Mouse (Mus musculus): ENCODE results near the gene Nos2. TPM values are rescaled to one million over a fixed set of nuclear protein-coding genes. Genes with fewer than 3 reads are reported as not detected.

The Nos2 gene
- total RNA-seq, 2 experiments from 2014 or later = 0.07 to 0.41 TPM

DNA sequence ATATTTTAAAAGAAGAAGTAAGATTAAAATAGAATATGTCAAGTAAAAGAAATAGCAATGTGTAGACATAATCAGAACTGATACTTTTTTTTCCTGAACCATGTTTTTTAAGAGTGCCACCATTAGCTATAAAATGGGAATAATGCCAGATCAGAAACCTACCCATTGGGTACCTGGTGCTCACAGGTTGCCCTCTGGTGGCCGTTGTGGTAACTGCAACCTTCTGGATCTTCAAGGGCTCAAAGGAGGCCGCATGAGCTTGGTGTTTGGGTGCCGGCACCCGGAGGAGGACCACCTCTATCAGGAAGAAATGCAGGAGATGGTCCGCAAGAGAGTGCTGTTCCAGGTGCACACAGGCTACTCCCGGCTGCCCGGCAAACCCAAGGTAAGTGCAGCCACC, 35.7 kb downstream of the Nos2 start:
- peak; percentile 62 to 94 for DNase-seq (ENCODE audit: low spot score in 2 of 2)

DNA sequence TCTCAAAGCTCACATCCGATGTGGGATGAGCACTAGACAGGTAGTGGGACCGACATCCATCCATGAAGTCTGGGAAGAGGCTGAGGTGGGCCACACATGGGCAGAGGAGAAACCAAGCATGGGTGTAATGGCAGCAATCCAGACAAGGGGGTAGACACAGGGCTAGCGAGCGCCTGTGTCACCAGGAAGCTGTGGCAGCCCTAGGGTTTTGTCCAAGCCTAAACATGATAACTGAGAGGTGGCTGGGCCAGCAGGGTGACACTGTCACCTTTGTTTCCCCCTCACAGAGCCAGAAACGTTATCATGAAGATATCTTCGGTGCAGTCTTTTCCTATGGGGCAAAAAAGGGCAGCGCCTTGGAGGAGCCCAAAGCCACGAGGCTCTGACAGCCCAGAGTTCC, 38.8 kb downstream of the Nos2 start:
- DNase-seq (ENCODE audit: low spot score in 2 of 2) = no peak

DNA sequence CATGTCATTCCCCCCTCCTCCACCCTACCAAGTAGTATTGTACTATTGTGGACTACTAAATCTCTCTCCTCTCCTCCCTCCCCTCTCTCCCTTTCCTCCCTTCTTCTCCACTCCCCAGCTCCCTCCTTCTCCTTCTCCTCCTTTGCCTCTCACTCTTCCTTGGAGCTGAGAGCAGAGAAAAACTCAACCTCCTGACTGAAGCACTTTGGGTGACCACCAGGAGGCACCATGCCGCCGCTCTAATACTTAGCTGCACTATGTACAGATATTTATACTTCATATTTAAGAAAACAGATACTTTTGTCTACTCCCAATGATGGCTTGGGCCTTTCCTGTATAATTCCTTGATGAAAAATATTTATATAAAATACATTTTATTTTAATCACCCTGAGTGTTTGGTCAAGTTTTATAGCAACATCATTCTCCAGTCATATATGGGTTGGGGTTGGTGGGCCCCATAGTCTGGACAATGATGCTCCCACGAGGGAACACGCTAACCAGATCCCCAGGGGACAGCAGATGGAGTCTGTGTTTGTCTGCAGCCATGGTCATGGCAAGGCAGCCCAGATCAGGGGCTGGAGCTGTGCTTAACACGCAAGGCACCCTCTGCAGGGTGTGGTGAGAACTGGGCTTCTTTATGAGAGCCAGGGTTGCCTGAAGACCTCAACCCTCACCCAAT, 39.4 kb downstream of the Nos2 start:
- peak in 1 of 2 experiments; percentile 39 for DNase-seq (ENCODE audit: low spot score in 2 of 2)

DNA sequence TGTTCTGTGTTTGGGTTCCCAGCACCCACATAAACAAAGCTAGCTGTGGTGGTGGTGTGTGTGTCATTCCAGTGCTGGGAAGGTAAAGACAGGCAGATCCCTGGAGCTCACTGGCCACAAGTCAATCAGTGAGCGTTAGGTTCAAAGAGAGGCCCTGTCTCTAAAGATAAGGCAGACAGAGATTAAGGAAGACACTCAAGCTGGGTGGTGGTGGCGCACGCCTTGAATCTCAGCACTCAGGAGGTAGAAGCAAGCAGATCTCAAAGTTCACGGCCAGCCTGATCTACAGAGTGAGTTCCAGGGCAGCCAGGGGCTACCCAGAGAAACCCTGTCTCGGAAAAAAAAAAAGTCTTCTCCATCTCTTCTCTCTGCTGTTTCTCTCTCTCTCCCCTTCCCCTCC, 40.6 kb downstream of the Nos2 start:
- no peak for DNase-seq (ENCODE audit: low spot score in 2 of 2)

DNA sequence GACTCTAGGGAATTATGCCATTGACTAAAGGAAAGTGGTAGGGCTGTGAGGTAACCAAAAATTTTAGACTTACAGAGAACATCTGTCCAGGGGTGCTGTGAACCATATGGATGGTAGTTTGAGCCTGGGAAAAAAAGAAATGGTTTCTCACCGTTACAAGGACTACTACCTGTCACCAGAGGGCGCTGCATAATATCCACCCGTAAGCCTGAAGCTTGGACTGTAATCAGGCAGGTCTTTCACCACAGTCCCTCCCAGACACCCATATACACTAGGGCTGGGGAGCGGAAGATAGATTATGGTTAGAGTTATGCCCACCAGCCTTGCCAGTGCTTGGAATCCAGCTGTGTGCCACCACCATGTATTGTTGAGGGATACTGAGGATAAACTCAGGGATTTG, 46.8 kb downstream of the Nos2 start:
- DNase-seq (ENCODE audit: low spot score in 2 of 2) = peak; percentile 17 to 71

DNA sequence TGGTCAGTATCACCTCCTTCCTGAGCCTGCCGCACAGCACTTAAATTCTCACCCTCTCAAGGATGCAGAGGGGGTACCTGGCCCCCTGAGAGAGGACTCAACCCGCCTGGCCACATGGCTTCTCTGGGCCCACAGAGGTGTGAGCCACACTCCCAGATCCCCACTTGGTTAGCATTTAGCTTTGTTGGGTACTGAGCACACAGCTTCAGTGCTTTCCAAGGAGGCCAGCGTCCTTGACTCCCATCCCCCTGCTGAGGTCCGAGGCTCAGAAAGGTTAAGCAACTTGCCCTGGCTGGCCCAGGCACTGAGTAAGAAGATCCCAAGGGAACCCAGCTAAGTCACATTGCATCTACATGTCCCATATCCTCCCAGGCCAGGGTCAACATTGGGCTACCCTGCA, 47.5 kb downstream of the Nos2 start:
- no peak for DNase-seq (ENCODE audit: low spot score in 2 of 2)

DNA sequence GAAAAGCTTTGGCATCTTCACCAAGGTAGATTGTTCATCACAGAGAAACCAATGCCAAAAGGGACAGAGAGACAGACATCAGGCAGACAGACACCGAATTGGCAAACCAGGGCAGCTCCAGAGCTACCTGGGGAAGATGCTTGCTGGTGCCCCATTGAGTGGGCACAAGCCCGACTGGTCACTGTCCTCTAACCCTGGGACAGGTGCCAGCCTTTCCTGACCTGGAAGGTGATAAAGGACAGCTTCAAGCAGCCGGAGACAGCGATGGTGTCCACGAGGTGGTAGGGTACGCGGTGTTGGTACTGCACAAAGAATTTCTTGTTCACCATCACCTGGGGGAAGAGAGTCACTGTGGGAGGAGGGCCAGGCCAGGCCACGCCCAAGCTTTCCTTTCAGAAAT, 50.5 kb downstream of the Nos2 start:
- no peak for DNase-seq (ENCODE audit: low spot score in 2 of 2)

DNA sequence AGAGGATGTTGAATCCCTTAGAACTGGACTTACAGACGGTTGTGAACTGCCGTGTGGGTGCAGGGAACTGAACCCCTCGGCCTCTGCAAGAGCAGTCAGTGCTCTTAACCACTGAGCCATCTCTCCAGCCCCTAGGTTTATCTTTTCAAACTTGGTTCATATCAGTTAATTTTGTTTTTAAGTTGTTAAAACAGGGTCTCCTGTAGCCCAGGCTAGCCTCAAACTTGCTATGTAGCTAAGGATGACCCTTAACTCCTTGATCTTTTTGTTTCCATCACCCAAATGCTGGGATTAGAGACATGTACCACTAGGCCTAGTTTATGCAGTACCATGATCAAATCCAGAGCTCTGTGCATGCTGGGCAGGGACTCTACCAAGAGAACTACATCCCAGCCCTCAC, 51.2 kb downstream of the Nos2 start:
- no peak for DNase-seq (ENCODE audit: low spot score in 2 of 2)

DNA sequence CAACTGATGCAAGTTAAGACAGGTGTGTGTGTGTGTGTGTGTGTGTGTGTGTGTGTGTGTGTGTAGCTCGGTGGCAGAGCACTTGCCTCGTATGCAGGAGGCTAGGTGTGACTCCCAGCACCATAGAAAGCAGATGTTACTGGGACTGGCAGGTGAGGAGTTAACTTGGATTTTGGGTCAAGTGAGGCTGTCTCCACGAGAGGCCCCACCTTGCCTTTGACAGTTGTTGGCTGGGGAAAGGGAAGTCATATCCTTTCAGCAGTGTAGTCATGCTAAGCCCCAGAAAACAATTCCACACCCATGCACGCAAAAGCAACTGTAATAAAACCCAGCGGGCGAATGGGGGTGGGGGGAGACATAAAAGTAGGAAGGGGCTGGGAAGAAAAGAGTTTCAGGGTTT, 51.7 kb downstream of the Nos2 start:
- DNase-seq (ENCODE audit: low spot score in 2 of 2) = no peak

DNA sequence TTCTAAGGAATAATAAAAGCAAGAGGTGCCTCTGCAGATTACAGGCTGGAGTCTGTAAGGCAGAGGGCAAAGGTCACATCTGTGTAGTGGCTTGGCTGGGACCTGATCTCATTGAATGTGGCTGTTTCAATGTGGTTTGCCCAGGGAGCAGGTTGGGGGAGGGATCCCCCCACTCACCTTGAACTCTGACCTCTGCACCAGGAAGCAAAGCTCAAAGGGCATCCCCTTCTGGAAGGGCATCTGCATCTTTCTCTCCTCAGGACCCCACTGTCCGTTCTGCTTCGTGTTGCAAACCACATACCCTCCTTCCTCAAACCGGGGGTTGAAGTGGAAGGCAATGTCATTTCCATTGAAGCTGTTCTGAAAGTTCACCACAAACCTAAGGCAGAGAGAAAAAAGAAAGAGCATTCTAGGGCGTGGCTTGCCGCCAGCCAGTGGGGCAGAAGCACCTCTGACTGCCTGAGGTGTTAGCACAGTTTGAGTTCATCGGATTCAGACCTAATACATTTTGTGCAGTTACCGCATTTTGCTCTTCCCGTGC, 52.3 kb downstream of the Nos2 start:
- DNase-seq (ENCODE audit: low spot score in 2 of 2) = no peak

DNA sequence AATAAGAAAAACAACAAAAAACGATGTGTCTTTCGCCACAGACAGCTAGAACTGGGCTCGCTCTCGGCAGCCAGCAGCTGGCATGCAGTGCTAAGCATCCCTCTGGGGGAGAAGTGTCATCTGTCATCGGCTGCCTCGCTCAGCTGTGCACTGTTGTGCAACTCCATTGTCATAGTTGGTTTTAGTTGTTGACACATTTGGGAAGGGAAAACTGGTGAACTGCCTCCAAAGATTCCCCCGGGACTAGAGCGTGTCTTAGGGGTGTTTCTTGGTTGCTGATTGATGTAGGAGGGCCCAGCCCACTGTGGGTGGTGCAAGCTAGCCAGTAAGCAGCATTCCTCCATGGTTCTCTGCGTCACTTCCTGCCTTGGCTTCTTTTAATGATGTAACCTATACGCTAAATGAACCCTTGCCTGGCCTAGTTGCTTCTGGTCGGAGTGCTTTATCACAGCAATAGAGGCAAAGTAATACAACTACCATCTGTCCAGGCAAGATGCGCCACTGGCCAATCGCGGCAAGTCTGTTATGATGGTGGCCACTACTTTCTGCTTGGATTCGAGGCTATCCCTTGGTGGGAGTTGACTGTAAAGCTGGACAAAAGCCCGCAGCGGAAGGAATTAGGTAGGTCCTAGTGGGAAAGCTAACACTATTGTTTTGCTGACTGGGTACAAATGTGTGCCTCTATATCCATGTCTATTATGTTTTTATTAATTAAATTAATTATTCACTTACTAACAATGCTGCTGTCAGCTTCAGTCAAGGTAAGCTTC, 53.0 kb downstream of the Nos2 start:
- peak; percentile 41 to 71 for DNase-seq (ENCODE audit: low spot score in 2 of 2)

DNA sequence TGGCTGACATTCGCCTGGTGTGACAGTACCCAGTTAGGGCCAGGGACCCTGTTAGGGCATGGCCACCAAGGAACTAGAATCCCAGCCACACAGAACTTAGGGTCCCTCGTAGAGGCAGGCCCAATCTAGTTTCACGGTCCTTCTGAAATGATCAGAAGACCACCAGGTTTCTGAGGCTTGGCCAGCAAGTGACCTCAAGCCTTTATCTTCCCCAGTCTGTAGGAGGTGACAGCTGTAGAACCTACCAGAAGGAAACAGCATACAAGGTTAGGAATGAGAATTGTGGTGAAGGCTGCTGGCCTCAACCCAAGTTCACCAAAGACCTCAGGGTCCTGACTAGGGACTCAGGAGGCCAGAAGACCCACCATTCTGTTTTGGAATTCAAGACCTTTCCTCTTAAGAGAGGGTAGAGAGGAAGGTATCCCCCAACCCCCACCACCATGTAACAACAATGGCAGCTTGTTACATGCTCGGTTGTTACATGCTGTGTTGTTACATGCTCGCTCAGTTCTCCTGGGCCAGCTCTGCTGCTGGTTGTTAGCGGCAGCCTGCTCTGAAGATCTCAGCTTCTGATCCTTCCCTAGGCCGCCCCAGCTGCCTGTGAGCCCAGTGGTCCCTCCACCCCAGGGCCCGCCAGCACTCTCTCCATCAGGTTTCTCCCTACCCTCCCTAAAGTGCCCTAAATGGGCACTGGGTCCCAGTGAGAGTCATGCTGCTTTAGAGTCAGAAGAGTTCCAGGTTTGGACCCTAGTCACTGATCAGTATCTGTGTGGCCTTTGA, 56.3 kb downstream of the Nos2 start:
- DNase-seq (ENCODE audit: low spot score in 2 of 2) = no peak

DNA sequence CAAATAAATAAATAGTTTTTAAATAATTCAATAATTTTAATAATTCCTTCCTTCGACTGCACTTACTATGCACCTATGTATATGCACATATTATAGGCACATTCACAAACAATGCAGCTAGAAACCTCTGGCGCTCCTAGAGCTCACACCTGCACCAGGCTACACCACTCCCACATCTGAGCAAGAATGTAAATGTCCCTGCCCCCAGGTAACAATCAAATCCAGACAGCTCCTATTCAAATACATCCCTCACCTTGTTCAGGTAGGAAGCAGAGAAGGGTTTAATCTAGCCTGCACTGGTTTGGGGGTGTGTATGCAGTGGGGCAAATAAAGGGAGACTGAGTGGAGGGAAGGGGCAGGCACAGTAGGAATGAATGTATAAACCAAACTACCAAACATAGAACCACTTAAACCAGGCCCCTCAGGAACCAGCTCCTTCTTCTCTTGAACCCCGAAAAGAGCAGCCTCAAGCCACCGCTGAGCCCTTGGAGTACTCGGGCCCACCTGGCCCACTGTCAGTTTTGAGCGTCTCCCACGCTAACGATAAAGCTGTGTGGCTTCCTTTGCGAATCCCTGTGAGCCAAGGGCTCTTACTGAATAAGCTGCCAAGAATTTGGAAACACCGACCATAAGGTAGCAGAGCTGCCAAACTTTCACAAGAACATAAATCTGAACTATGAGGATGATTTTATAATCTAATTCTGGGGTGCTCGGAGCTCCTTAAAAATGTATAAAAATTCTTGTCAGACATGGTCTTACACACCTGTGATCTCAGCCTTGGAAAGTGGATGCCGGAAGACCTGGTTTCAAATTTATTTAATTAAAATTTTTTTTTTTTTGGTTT, 57.8 kb downstream of the Nos2 start:
- peak in 1 of 2 experiments; percentile 23 for DNase-seq (ENCODE audit: low spot score in 2 of 2)

DNA sequence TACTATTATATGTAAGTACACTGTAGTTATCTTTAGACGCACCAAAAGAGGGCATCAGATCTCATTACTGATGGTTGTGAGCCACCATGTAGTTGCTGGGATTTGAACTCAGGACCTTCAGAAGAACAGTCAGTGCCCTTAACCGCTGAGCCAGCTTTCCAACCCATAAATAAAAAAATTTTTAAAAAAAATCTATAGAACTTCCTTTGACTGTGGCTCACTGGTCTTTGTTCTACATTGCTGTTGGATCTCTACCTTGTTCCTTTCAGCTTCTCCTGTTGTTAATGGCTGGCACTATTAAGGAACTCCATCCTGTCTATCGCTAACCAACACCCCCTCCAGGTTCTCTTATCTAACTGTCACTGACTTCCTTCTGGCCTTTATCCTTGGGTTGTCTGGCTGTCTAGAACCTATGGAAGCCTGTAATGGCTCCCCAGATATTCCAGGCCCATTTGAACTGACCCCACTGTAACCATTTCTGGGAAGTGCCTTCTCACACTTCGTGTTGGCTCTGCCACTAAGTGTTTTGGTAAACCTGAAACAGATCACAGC, 59.6 kb downstream of the Nos2 start:
- no peak for DNase-seq (ENCODE audit: low spot score in 2 of 2)

DNA sequence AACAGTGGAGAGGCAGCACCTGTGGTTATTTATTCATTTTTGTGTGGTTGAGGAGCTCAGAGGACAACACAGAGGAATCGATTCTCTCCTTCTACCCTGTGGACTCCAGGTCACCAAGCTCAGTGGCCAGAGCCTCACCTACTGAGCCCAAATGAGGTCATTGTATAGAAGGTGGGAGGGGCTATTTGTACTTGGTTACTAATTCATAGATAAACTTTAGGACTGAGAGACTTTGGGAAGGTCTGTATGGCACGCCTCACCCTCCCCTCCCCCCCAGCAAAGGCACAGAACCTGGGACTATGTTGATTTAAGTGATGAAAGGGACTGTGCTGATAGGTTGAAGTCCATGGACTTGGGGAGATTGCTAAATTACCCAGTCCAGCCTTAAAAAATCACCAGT, 61.5 kb downstream of the Nos2 start:
- no peak for DNase-seq (ENCODE audit: low spot score in 2 of 2)

DNA sequence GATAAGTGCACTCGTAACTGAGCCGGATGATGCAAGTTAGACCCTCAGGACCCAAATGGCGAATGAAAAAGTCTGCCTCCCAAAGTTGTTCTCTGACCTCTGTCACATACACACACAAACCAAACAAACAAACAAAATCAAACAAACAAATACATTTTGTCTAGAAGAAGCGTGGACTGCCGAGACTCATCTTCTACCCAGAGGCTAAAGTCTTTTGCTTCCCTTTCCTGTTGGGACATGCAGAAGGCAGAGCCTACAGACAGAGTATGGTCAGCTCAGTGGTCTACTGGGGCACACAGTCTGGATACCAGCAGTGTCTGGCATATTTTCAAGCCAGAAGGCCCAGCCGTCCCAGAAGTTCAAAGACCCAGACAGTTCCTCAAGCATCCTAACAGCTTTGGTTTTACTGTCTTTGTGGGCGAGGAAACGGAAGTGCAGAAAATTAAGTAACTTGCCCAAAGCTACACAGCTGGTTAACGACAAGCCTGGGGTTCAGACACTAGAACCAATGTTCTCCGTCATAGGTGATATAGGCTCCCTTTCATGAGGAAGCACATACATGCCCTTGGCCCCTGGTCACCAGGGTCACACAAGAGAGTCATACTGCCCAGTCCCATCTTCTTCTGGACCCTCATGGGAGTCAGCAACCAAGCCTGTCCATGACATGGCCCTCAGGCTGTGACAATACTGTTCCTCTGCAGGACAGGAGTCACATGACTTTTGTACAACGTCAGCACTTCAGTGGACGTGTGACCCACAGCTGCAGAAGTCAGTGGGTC, 62.1 kb downstream of the Nos2 start:
- DNase-seq (ENCODE audit: low spot score in 2 of 2) = no peak

DNA sequence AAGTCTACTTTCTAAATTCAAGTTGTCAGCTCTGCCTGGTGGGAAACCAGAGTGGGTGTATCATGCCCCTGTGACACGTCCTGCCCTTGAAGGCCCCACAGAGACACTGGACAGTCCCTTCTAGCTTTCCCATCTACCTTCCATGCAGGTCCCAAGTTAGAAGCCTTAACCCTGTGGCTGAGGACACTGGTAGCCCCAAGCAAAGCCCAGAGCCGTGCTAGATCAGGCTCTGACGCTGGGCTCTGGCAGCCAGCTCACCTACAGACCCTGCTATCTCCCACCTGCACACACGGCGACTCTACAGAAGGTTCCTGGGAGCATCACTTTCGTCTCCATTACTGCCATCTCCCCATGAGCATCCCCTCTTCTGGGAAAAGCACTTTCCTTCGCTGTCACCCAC, 63.0 kb downstream of the Nos2 start:
- DNase-seq (ENCODE audit: low spot score in 2 of 2) = no peak

DNA sequence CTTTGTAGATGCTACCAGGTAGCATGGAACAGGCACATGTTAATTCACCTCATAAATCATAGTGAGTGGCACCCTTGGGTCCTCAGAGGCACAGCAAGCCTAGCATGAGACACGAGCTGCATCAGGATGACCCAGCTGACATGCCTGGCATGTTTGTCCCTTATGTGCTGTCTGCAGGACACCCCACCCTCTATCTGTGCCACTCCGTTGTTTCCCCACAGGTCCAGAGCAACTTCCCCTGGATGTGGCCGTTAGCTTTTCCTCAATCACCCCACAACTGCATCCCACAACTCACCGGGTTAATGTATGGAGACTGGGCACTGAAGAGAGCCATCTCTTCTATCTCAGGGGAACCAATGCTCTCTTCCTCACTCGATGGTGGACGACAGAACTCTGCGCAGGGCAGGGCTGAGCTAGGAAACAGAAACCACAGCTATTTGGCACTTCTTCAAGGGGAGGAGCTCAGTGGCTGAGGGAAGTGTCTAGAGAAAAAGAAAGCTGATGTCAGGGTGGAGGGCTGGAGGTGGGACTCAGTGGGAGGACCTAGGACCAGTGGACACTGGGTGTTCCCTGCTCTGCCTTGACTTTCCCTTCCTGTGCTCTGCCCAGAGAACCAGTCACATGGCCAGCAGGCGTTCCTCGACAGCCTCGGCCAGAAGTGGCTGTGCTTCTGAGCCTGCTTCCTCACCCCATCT, 64.0 kb downstream of the Nos2 start, which contains the start of gene Lgals9:
Lgals9 (minus strand) TSS at position 464 of the 695 bp plus-strand sequence.
- no peak for DNase-seq (ENCODE audit: low spot score in 2 of 2)

DNA sequence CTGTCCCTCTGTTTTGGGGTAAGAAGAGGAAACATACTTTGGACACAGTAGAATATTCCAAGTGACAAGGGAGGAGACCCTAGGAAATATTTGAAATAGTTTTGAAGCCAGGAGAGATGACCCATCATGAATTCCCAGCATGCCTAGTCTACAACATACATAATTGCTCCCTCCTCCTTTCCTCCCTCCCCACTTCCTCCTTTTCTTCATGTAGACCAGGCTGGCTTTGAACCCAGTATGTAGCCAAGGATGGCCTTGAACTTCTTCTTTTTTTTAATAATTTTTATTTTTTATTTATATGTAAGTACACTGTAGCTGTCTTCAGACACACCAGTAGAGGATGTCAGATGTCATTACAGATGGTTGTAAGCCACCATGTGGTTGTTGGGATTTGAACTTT, 64.9 kb downstream of the Nos2 start:
- no peak for DNase-seq (ENCODE audit: low spot score in 2 of 2)
